Mouse (Mus musculus): Measurements from ENCODE around the gene Slc22a23.

DNA sequence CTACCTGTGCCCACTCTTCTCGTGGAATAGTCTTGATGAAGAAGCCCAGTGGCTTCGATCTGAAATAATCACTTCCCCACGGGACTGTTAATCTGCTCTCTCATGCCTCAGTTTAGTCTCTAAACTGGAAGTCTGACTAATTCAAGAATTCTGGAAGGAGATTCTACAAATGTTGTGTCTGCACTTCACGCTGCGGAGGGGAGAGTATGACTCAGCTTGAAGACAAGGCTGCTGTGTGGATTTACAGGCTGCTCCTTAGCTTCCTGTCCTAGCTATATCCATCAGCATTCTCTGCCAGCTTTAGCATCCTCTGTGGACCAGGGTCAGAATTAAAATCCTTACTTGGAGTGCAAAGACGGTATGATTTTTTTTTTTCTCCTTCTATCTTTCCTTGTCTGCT, 112.0 kb downstream of the Slc22a23 start:
- TF ChIP-seq CTCF (IDR thresholded peaks at IDR 0.05; ENCODE audit: low read depth) = no peak
- no peak for TF ChIP-seq EP300 (IDR thresholded peaks at IDR 0.05; ENCODE audit: low read depth)
